Mouse (Mus musculus): ENCODE measurements around the gene Relt. TPM values are rescaled to one million over a fixed set of nuclear protein-coding genes. Genes with fewer than 3 reads are reported as not detected.

The Relt gene
- polyA plus RNA-seq, 1 experiment from 2014 or later, result 1.4 TPM

GRCm38 (mm10) chr7:100845412-100845811 lies 17.8 kb downstream of the Relt start:
- Histone ChIP-seq H3K4me1 (replicated peaks; ENCODE audit: control insufficient read depth, insufficient read depth, low read length) (no peaks in the 10 kb centered on the region), H3K27me3 (ENCODE audit: control insufficient read depth, insufficient read depth, low read length) (no peaks in the 10 kb centered on the region), H3K4me3 (ENCODE audit: low read depth, low read length) (no peak overlapping the region), H3K9ac (ENCODE audit: low read depth, low read length) (no peak overlapping the region), H3K4me2 (replicated peaks; ENCODE audit: low read depth, low read length) (no peak overlapping the region), H3K27ac (ENCODE audit: low read depth, low read length) (no peak overlapping the region), H3K9me3 (ENCODE audit: control insufficient read depth, low read length) (no peaks in the 10 kb centered on the region), H3K36me3 (ENCODE audit: control insufficient read depth, insufficient read depth, low read length) (no peaks in the 10 kb centered on the region)
- no peak for DNase-seq (ENCODE audit: low spot score)
- ATAC-seq (ENCODE audit: low FRiP score), result no peak
- WGBS, result 48% methylated on average over 1 of the region's 1 CpGs

DNA sequence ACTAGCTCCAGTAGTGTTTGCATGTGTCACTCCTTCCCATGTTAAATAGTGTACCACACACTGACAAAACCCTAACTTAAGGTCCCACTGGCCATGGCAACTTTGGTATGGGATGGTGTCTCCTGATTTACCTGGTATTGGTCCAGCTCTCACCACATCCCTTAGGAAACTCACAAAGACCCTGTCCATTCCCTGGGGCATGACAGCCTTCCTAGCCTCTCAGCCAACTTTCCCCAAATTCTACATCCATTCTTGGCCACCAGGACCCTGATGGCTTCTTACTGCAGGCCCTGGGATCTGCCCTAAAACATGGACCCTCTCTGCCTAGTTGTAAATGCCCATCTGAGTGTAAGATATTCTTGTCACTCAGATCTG lies 18.2 kb downstream of the Relt start:
- no peaks in the 10 kb centered on the region for H3K9me3 ChIP-seq (ENCODE audit: control insufficient read depth, low read length)
- no peak overlapping the region for H3K27ac ChIP-seq (ENCODE audit: low read depth, low read length)
- ATAC-seq (ENCODE audit: low FRiP score), result no peak

GRCm38 (mm10) chr7:100844385-100845025 lies 18.7 kb downstream of the Relt start:
- ATAC-seq (ENCODE audit: low FRiP score), result no peak
- WGBS, result 76% methylated on average over 2 of the region's 2 CpGs
- Histone ChIP-seq H3K36me3 (ENCODE audit: control insufficient read depth, insufficient read depth, low read length) (no peaks in the 10 kb centered on the region), H3K27ac (ENCODE audit: low read depth, low read length) (no peak overlapping the region), H3K9ac (ENCODE audit: low read depth, low read length) (no peak overlapping the region), H3K4me1 (replicated peaks; ENCODE audit: control insufficient read depth, insufficient read depth, low read length) (no peaks in the 10 kb centered on the region), H3K9me3 (ENCODE audit: control insufficient read depth, low read length) (no peaks in the 10 kb centered on the region), H3K4me3 (ENCODE audit: low read depth, low read length) (no peak overlapping the region), H3K27me3 (ENCODE audit: control insufficient read depth, insufficient read depth, low read length) (no peaks in the 10 kb centered on the region), H3K4me2 (replicated peaks; ENCODE audit: low read depth, low read length) (no peak overlapping the region)
- DNase-seq (ENCODE audit: low spot score), result no peak

More for the DNA sequence above, 18.2 kb downstream of the Relt start:
- no peak overlapping the region for H3K4me3 ChIP-seq (ENCODE audit: low read depth, low read length)
- no peak overlapping the region for H3K4me2 ChIP-seq (replicated peaks; ENCODE audit: low read depth, low read length)
- no peaks in the 10 kb centered on the region for H3K4me1 ChIP-seq (replicated peaks; ENCODE audit: control insufficient read depth, insufficient read depth, low read length)
- no peak for DNase-seq (ENCODE audit: low spot score)
- no peak overlapping the region for H3K9ac ChIP-seq (ENCODE audit: low read depth, low read length)
- no peaks in the 10 kb centered on the region for H3K36me3 ChIP-seq (ENCODE audit: control insufficient read depth, insufficient read depth, low read length)
- H3K27me3 ChIP-seq (ENCODE audit: control insufficient read depth, insufficient read depth, low read length), result no peaks in the 10 kb centered on the region

- Histone ChIP-seq H3K4me3 (ENCODE audit: low read depth, low read length) (no peak overlapping the region), H3K9me3 (ENCODE audit: control insufficient read depth, low read length) (no peaks in the 10 kb centered on the region), H3K36me3 (ENCODE audit: control insufficient read depth, insufficient read depth, low read length) (no peaks in the 10 kb centered on the region), H3K4me2 (replicated peaks; ENCODE audit: low read depth, low read length) (no peak overlapping the region), H3K9ac (ENCODE audit: low read depth, low read length) (no peak overlapping the region), H3K27ac (ENCODE audit: low read depth, low read length) (no peak overlapping the region), H3K27me3 (ENCODE audit: control insufficient read depth, insufficient read depth, low read length) (no peaks in the 10 kb centered on the region), H3K4me1 (replicated peaks; ENCODE audit: control insufficient read depth, insufficient read depth, low read length) (no peaks in the 10 kb centered on the region)
- 92% methylated on average over 2 of the region's 2 CpGs for WGBS
- ATAC-seq (ENCODE audit: low FRiP score), result no peak
- no peak for DNase-seq (ENCODE audit: low spot score)
These were observed 19.4 kb downstream of the Relt start for GRCm38 (mm10) chr7:100843866-100844265.

- H3K9me3 ChIP-seq (ENCODE audit: control insufficient read depth, low read length), result no peaks in the 10 kb centered on the region
- no peak for DNase-seq (ENCODE audit: low spot score)
These were observed 21.1 kb downstream of the Relt start for GRCm38 (mm10) chr7:100842175-100842574.

GRCm38 (mm10) chr7:100841608-100842007 lies 21.6 kb downstream of the Relt start:
- ATAC-seq (ENCODE audit: low FRiP score) (no peak), DNase-seq (ENCODE audit: low spot score) (no peak)
- Histone ChIP-seq H3K9me3 (ENCODE audit: control insufficient read depth, low read length) (no peaks in the 10 kb centered on the region), H3K27me3 (ENCODE audit: control insufficient read depth, insufficient read depth, low read length) (no peaks in the 10 kb centered on the region), H3K4me1 (replicated peaks; ENCODE audit: control insufficient read depth, insufficient read depth, low read length) (no peaks in the 10 kb centered on the region), H3K36me3 (ENCODE audit: control insufficient read depth, insufficient read depth, low read length) (no peaks in the 10 kb centered on the region), H3K4me3 (ENCODE audit: low read depth, low read length) (no peak overlapping the region), H3K27ac (ENCODE audit: low read depth, low read length) (no peak overlapping the region), H3K9ac (ENCODE audit: low read depth, low read length) (no peak overlapping the region), H3K4me2 (replicated peaks; ENCODE audit: low read depth, low read length) (no peak overlapping the region)
- WGBS, result 90% methylated on average over 6 of the region's 6 CpGs

More at GRCm38 (mm10) chr7:100842175-100842574, 21.1 kb downstream of the Relt start:
- H3K36me3 ChIP-seq (ENCODE audit: control insufficient read depth, insufficient read depth, low read length), result no peaks in the 10 kb centered on the region
- no peak overlapping the region for H3K4me2 ChIP-seq (replicated peaks; ENCODE audit: low read depth, low read length)
- no peaks in the 10 kb centered on the region for H3K4me1 ChIP-seq (replicated peaks; ENCODE audit: control insufficient read depth, insufficient read depth, low read length)
- H3K27ac ChIP-seq (ENCODE audit: low read depth, low read length), result no peak overlapping the region
- H3K27me3 ChIP-seq (ENCODE audit: control insufficient read depth, insufficient read depth, low read length), result no peaks in the 10 kb centered on the region
- no peak overlapping the region for H3K9ac ChIP-seq (ENCODE audit: low read depth, low read length)
- WGBS, result 93% methylated on average over 5 of the region's 5 CpGs
- no peak for ATAC-seq (ENCODE audit: low FRiP score)
- no peak overlapping the region for H3K4me3 ChIP-seq (ENCODE audit: low read depth, low read length)

DNA sequence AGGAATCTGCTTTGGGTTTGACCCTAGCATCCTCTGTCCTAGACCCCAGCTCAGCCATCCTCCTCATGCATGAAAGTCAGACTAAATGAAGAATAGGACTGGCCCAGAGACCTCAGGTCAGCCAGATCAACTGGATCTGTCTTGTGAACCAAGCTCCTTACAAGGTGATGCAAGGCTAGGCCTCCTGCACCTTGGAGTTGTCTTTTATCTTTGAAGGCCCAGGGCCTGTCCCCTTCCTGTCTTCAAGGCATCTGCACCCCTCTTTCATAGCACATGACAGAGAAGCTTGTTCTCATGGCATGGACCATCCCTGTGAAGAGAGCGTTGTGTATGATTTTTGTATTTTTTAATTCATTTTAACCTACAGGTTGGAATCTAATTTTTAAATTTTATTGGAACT lies 22.3 kb downstream of the Relt start:
- Histone ChIP-seq H3K27ac (ENCODE audit: low read depth, low read length) (no peak overlapping the region), H3K9me3 (ENCODE audit: control insufficient read depth, low read length) (no peaks in the 10 kb centered on the region), H3K4me2 (replicated peaks; ENCODE audit: low read depth, low read length) (no peak overlapping the region), H3K9ac (ENCODE audit: low read depth, low read length) (no peak overlapping the region), H3K36me3 (ENCODE audit: control insufficient read depth, insufficient read depth, low read length) (no peaks in the 10 kb centered on the region), H3K4me3 (ENCODE audit: low read depth, low read length) (no peak overlapping the region), H3K4me1 (replicated peaks; ENCODE audit: control insufficient read depth, insufficient read depth, low read length) (no peaks in the 10 kb centered on the region), H3K27me3 (ENCODE audit: control insufficient read depth, insufficient read depth, low read length) (no peaks in the 10 kb centered on the region)
- no peak for DNase-seq (ENCODE audit: low spot score)
- WGBS, result 91% methylated on average over 1 of the region's 1 CpGs
- no peak for ATAC-seq (ENCODE audit: low FRiP score)

DNA sequence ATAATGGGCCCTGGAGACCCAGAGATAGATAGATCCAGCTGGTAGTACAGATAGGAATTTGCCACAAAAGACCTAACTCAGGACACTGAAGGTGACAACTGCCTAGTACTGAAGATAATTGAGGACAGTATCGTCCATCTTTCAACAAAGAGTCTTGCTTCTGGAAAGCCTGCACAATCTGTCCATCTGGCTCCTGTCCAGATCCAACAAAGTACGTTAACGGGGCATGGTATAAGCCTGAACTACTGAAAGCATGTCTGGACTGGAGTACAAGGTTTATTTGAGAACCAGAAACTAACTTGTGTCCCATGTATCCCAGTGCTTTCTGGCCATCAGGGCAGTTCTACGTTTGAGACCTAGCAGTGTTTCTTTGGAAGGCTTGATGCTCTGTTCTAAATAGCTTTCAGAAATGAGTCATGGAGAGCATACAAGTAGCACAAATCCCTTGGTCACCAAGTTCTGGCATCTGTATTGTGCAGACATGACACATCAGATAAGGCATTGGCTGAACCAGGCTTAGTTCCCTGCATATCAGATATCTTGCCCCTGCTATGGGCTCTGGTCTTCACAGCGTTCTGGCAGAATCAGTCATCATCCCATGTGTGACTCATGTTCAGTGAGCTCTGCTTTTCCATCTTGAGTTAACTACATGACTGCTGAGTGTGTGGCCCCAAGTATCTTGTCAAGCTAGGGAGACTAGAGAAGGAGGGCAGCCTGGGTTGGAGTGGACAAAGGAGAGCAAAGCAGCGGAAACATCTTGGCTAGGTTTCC lies 23.4 kb downstream of the Relt start:
- Histone ChIP-seq H3K4me3 (ENCODE audit: low read depth, low read length) (no peak overlapping the region), H3K9me3 (ENCODE audit: control insufficient read depth, low read length) (no peaks in the 10 kb centered on the region), H3K27ac (ENCODE audit: low read depth, low read length) (no peak overlapping the region), H3K9ac (ENCODE audit: low read depth, low read length) (no peak overlapping the region), H3K27me3 (ENCODE audit: control insufficient read depth, insufficient read depth, low read length) (no peaks in the 10 kb centered on the region), H3K4me2 (replicated peaks; ENCODE audit: low read depth, low read length) (no peak overlapping the region), H3K36me3 (ENCODE audit: control insufficient read depth, insufficient read depth, low read length) (no peaks in the 10 kb centered on the region), H3K4me1 (replicated peaks; ENCODE audit: control insufficient read depth, insufficient read depth, low read length) (no peaks in the 10 kb centered on the region)
- 92% methylated on average over 6 of the region's 6 CpGs for whole genome bisulfite sequencing
- no peak for ATAC-seq (ENCODE audit: low FRiP score)
- DNase-seq (ENCODE audit: low spot score), result no peak

DNA sequence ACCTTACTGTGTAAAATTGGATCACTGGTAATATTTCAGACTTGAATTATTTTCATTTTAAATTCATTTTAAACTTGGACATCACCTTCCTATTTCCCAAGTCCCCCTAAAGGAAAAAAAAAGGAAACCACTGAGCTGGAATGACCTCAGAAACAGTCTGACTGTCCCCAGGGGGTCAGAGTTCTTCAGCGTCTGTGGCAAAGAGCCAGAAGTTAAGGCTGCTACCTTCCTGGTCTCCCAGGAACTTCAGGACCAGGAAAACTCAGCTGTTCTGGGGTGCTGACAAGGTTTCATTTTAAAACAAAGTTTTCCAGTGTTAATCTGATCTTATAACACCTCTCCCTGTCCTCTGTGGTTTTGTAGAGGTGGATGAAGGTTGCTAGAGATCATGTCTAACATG lies 25.5 kb downstream of the Relt start:
- ATAC-seq (ENCODE audit: low FRiP score) (no peak), DNase-seq (ENCODE audit: low spot score) (no peak)
- WGBS, result 66% methylated on average over 1 of the region's 1 CpGs
- Histone ChIP-seq H3K4me3 (ENCODE audit: low read depth, low read length) (no peak overlapping the region), H3K4me1 (replicated peaks; ENCODE audit: control insufficient read depth, insufficient read depth, low read length) (no peaks in the 10 kb centered on the region), H3K9ac (ENCODE audit: low read depth, low read length) (no peak overlapping the region), H3K4me2 (replicated peaks; ENCODE audit: low read depth, low read length) (no peak overlapping the region), H3K27me3 (ENCODE audit: control insufficient read depth, insufficient read depth, low read length) (no peaks in the 10 kb centered on the region), H3K36me3 (ENCODE audit: control insufficient read depth, insufficient read depth, low read length) (no peaks in the 10 kb centered on the region), H3K9me3 (ENCODE audit: control insufficient read depth, low read length) (no peaks in the 10 kb centered on the region), H3K27ac (ENCODE audit: low read depth, low read length) (no peak overlapping the region)
